Mouse (Mus musculus) brain, adult 2 months (tissue): ENCODE data around the gene Mybpc1.
"Not testable (repeated sequence)": the region's sequence is repeated elsewhere in the genome, so short reads cannot be mapped to it uniquely, and the experiment has no call there.

Source experiments
- DNase-seq: peaks from one replicate; pipeline ENCODE4 v3.0.0; 2011; ENCODE audit warnings: low read depth, low spot score

The Mybpc1 gene

DNA sequence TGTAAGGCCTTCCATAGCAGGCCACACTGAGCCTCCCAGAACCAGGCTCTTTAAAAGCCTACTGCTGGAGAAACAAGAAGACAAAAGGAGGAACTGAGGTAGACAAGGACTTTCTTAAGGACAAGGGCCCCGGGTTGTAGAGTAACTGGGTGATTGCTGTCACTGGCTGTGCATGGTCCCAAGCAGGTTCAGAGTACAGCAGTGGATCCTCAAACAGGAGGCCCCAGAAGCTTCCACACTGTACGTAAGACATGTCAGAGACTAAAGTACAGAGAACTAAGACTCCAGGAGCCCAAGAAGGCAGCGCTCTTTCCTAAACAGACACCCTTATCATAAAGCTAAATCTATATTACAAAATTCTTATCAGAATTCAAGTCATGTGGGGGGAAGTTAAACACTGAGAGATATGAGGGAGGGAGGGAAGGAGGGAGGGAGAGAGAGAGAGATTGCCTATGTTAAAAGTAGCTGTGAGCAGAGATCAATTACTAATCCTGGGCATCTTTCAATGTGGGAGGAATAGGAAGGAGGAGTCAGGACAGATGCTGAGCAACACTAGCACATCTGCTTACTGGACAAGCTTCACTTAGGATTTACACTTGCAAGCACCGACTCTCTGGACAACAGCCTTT, 109.9 kb downstream of the Mybpc1 start:
- DNase-seq = no peak

DNA sequence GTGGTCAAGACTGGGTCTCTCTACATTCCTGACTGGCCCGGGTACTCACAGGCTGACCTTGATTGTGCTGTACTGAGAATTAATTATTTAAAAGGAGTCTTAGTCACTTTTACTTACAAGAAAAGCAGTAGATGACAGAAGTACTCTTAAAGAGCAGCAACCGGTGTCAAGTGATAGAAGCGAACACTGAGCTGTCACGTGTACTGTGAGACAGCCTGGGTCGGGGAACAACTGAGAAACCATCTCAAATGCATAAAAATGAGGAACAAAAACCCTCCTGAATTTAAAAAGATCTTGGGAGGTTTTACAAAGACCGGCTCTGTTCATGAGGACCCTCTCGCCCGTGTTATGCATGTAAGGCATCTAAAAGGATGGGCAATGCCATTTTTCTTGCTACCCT, 112.3 kb downstream of the Mybpc1 start:
- no peak for DNase-seq

DNA sequence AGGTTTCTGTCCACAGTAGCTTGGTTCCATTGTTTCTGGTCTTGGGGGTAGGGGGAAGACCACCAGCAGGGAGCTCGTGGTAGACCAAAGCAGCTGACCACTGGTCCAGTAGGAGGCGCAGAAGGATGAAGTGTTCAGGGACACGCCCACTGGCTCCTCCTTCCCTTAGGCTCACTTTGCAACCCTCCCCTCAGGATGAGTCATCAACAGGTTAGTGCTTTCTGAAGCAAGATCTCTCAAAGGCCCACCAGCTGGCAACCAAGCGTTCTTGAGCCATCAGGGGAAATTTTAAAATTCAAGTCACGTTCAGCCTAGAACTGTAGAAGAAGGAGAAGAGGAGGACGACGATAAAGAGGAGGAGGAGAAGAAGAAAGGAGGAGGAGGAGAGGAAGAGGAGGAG, 113.3 kb downstream of the Mybpc1 start:
- no peak for DNase-seq

DNA sequence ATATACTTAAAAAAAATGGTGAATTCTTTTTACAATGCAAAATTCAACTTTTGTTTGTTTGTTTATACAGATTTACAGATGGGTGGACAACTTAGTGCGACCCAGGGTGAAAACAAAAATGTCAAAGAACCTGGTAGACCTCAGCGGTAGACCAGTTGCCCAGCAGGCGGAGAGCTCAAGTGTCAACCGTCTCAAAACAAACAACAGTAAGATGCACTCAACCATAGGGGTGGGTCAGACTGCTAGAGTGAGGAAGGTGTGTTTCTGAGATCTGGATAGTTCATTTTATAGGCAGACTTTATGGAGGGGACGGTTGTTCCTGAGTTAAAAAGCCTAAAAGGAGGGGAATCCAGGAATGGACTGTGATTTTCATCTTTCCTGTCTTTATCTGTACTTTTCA, 116.3 kb downstream of the Mybpc1 start:
- DNase-seq = no peak

DNA sequence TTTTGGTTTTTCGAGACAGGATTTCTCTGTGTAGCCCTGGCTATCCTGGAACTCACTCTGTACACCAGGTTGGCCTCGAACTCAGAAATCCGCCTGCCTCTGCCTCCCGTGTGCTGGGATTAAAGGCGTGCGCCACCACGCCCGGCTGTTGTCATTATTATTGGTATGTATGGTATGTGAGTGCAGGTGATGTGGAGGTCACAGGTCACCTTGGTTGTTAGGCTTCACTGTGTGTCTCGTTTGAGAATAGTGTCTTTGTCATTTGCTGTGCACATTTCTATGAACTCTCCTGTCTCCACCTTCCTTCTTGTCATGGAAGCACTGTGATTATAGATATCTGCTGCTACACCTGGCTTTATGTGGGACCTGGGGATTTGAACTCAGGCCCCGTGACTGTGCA, 122.1 kb downstream of the Mybpc1 start:
- not testable (repeated sequence) for DNase-seq
